Mouse (Mus musculus) heart, postnatal 0 days (tissue): Measurements from ENCODE around the gene Ptk6.

ENCODE experiments used
- CTCF ChIP-seq: IDR thresholded peaks from 2 replicates; pipeline ENCODE4 v1.5.1; 2016; ENCODE audit warnings: antibody characterized with exemption, control low read depth, low read depth
- EP300 ChIP-seq: IDR thresholded peaks from 2 replicates; pipeline ENCODE4 v1.6.1; 2016; ENCODE audit warnings: antibody characterized with exemption, low read depth

- TF ChIP-seq CTCF (no peak), EP300 (no peak)
Observed at GRCm38 (mm10) chr2:181152701-181153100, 49.9 kb downstream of the Ptk6 start.
